Mouse (Mus musculus) forebrain, embryonic 10.5 days (tissue): ENCODE results near the gene Adam25. TPM values are rescaled to one million over a fixed set of nuclear protein-coding genes. Genes with fewer than 3 reads are reported as not detected.
"Not testable (repeated sequence)": the region's sequence is repeated elsewhere in the genome, so short reads cannot be mapped to it uniquely, and the experiment has no call there.

Source experiments
- DNase-seq: peaks from one replicate; pipeline ENCODE4 v3.0.0-alpha.2; 2017; ENCODE audit warnings: low spot score; ENCODE audit errors: extremely low spot score
- H3K27ac ChIP-seq: fragments of 300-500 bp; sonication (generic); 2 replicates; pipeline ENCODE4 v1.5.1; 2016; ENCODE audit warnings: mild to moderate bottlenecking
- H3K27me3 ChIP-seq: fragments of 300-500 bp; sonication (generic); 2 replicates; pipeline ENCODE4 v1.6.1; 2016; ENCODE audit warnings: mild to moderate bottlenecking; ENCODE audit not compliant: poor library complexity, severe bottlenecking
- H3K36me3 ChIP-seq: fragments of 300-500 bp; sonication (generic); replicated peaks from 2 replicates; pipeline ENCODE4 v1.6.1; 2016; ENCODE audit warnings: mild to moderate bottlenecking, moderate library complexity
- H3K4me1 ChIP-seq: fragments of 300-500 bp; sonication (generic); 2 replicates; pipeline ENCODE4 v1.6.1; 2016
- H3K4me3 ChIP-seq: fragments of 300-500 bp; sonication (generic); 2 replicates; pipeline ENCODE4 v1.5.1; 2016; ENCODE audit warnings: mild to moderate bottlenecking, moderate library complexity
- H3K9me3 ChIP-seq: fragments of 300-500 bp; sonication (generic); 2 replicates; pipeline ENCODE4 v1.6.1; 2016; ENCODE audit warnings: mild to moderate bottlenecking, moderate library complexity
- WGBS: fragments of 180-500 bp; shearing (Covaris S2); methylation state at CpG from one replicate; pipeline ENCODE4 v1.1.7; 2016; 5-methylcytosine and 5-hydroxymethylcytosine counted together
- polyA plus RNA-seq: library from polyadenylated mRNA; unstranded; fragments of >200 nt; fragmentation: Nextera tagmentation; extraction: Ambion mirVana; gene quantifications from 2 replicates; pipeline ENCODE4 v1.2.1, GENCODE M21; 2016

The Adam25 gene
- not detected in 2 replicates for polyA plus RNA-seq

- not testable (repeated sequence) for H3K9me3 ChIP-seq
Observed at GRCm38 (mm10) chr8:40751908-40752307, at the start of gene Adam25. Adam25 (plus strand) TSS chr8:40752208.

DNA sequence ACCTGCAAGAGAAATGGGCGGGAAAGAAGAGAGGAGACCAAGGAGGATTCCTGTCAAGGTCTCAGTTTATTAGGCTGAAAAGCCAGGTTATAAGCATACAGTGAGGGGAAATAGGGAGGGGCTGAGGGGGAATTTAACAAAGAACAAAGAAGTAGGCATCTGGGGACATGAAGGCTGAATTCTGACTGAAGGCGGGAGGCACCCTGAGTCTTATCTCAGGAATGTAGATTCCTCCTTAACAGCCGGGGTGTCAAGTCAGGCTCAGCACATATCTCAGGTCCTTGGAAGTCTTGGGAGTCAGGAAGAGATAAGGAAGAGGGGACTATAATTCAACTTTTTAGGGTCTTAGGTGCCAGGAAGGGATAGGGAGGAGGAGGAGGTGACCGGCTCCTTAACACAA, 36.6 kb upstream of the Adam25 start:
- DNase-seq, H3K27ac ChIP-seq, H3K4me3 ChIP-seq, H3K36me3 ChIP-seq, H3K4me1 ChIP-seq, H3K27me3 ChIP-seq: not testable (repeated sequence)
- WGBS: 94% methylated on average over 4 of the region's 4 CpGs
- peaks cover 13% of the 10 kb centered on the region; the same call in 1 of the 2 replicates for H3K9me3 ChIP-seq

More at GRCm38 (mm10) chr8:40751908-40752307, at the start of gene Adam25:
- not testable (repeated sequence) for H3K27me3 ChIP-seq, H3K36me3 ChIP-seq, DNase-seq, H3K27ac ChIP-seq, H3K4me3 ChIP-seq, H3K4me1 ChIP-seq
- WGBS: 70% methylated on average over 1 of the region's 1 CpGs

DNA sequence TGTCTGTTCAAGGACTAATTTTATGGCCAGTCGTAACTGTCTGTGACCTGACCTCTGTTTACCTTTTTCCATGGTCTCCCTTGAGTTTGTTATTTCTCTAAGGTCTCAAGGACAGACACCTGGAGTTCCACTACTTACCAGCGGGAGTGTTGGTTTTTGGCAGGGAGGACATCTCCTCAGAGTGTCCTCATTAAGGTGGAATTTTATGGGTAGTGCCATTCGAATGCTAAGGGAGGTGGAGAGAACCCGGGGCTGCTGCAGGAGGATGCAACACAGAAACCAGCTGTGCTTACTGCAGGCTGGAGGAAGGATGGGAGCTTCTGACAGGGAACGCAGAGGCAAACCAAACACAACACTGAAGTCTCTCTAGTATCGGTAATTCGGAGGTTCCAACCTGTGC, 36.0 kb upstream of the Adam25 start:
- 83% methylated on average over 7 of the region's 7 CpGs for WGBS
- Histone ChIP-seq H3K4me3 (no peak overlapping the region), H3K27ac (no peak overlapping the region), H3K27me3 (no peaks in the 10 kb centered on the region), H3K4me1 (no peaks in the 10 kb centered on the region), H3K9me3 (peaks cover 13% of the 10 kb centered on the region; the same call in 1 of the 2 replicates), H3K36me3 (no peaks in the 10 kb centered on the region)
- no peak for DNase-seq

DNA sequence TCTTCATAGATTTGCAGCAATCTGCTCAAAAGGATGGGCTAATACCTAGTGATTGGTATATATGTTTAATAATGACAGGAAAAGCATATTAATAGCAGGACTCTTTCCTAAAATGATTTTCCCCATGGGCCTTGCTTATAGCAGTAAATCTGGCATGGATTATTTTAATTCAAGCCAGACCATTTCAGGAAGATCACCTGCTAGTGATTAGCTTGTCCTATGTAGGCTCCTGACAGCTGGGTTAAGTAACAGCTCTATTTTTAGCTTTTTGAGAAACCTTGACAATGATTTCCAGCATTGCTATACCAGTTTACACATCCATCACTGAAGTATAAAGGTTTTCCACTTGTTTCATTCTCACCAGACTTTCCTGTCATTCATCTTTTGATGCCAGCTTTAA, 31.3 kb downstream of the Adam25 start:
- no peak overlapping the region for H3K4me3 ChIP-seq
- DNase-seq: no peak
- H3K4me1 ChIP-seq: no peaks in the 10 kb centered on the region
- H3K9me3 ChIP-seq: no peaks in the 10 kb centered on the region
- H3K27me3 ChIP-seq: no peaks in the 10 kb centered on the region
- H3K27ac ChIP-seq: no peak overlapping the region
- H3K36me3 ChIP-seq: no peaks in the 10 kb centered on the region

- 78% methylated on average over 1 of the region's 1 CpGs for WGBS
- H3K27me3 ChIP-seq, H3K9me3 ChIP-seq, H3K27ac ChIP-seq, H3K4me3 ChIP-seq, H3K4me1 ChIP-seq, H3K36me3 ChIP-seq, DNase-seq: not testable (repeated sequence)
Observed at GRCm38 (mm10) chr8:40792973-40793372, 41.0 kb downstream of the Adam25 start, which contains the start of gene Adam20. Adam20 (plus strand) TSS chr8:40793273.

- Histone ChIP-seq H3K27me3 (no peaks in the 10 kb centered on the region), H3K4me1 (no peaks in the 10 kb centered on the region), H3K27ac (no peak overlapping the region), H3K36me3 (no peaks in the 10 kb centered on the region), H3K9me3 (no peaks in the 10 kb centered on the region), H3K4me3 (no peak overlapping the region)
- WGBS: 85% methylated on average over 2 of the region's 2 CpGs
- no peak for DNase-seq
Observed at GRCm38 (mm10) chr8:40803379-40804079, 51.5 kb downstream of the Adam25 start.

Other genes starting within 250 kb of the Adam25 start
- not detected in 2 replicates for gene Adam24, start 77.1 kb upstream of the Adam25 start, polyA plus RNA-seq
- gene Adam20, start 41.1 kb downstream of the Adam25 start, polyA plus RNA-seq: not detected in 2 replicates
- not detected in 2 replicates for gene Adam39, start 70.8 kb downstream of the Adam25 start, polyA plus RNA-seq